Mouse (Mus musculus) heart, postnatal 4 days (tissue): ENCODE data around the gene Emsy. TPM values are rescaled to one million over a fixed set of nuclear protein-coding genes. Genes with fewer than 3 reads are reported as not detected.

Experiments
- DNase-seq: peaks from one replicate; pipeline ENCODE4 v3.0.0; 2021
- total RNA-seq, 2 experiments: library from RNA; stranded (reverse); gene quantifications; 2 replicates each; pipeline ENCODE4 v1.2.3; 2021

Gene Emsy
- total RNA-seq, result 10 to 100 TPM; 34.2 to 35.8 TPM

- peak; percentile 93 for DNase-seq
Measured at GRCm38 (mm10) chr7:98656531-98657221, at the start of gene Emsy. Emsy (minus strand) TSS chr7:98656783.

- no peak for DNase-seq
Measured at GRCm38 (mm10) chr7:98704276-98704675, 47.7 kb upstream of the Emsy start.

GRCm38 (mm10) chr7:98703365-98703881 is 46.8 kb upstream of the Emsy start:
- peak; percentile 49 for DNase-seq

- DNase-seq, result peak; percentile 99
Measured at GRCm38 (mm10) chr7:98702283-98703240, 46.0 kb upstream of the Emsy start, which contains the start of gene Thap12. Thap12 (plus strand) TSS chr7:98703103.

- DNase-seq, result no peak
Measured at GRCm38 (mm10) chr7:98701771-98702170, 45.2 kb upstream of the Emsy start.

GRCm38 (mm10) chr7:98698590-98698989 is 42.0 kb upstream of the Emsy start:
- no peak for DNase-seq

GRCm38 (mm10) chr7:98698041-98698440 is 41.5 kb upstream of the Emsy start:
- no peak for DNase-seq

GRCm38 (mm10) chr7:98697496-98697895 is 40.9 kb upstream of the Emsy start:
- DNase-seq, result no peak

- no peak for DNase-seq
Measured at GRCm38 (mm10) chr7:98694046-98694445, 37.5 kb upstream of the Emsy start.

GRCm38 (mm10) chr7:98692761-98693546 is 36.4 kb upstream of the Emsy start:
- DNase-seq, result peak; percentile 37

- no peak for DNase-seq
Measured at GRCm38 (mm10) chr7:98690831-98691230, 34.2 kb upstream of the Emsy start.

GRCm38 (mm10) chr7:98690126-98690525 is 33.5 kb upstream of the Emsy start:
- DNase-seq, result no peak

GRCm38 (mm10) chr7:98685895-98686294 is 29.3 kb upstream of the Emsy start:
- peak; percentile 60 for DNase-seq

GRCm38 (mm10) chr7:98682821-98683220 is 26.2 kb upstream of the Emsy start:
- no peak for DNase-seq

GRCm38 (mm10) chr7:98680691-98681090 is 24.1 kb upstream of the Emsy start:
- no peak for DNase-seq

GRCm38 (mm10) chr7:98678441-98678840 is 21.9 kb upstream of the Emsy start:
- peak; percentile 48 for DNase-seq

- no peak for DNase-seq
Measured at GRCm38 (mm10) chr7:98677511-98677910, 20.9 kb upstream of the Emsy start.

GRCm38 (mm10) chr7:98674344-98674743 is 17.8 kb upstream of the Emsy start:
- DNase-seq, result no peak

- peak; percentile 73 for DNase-seq
Measured at GRCm38 (mm10) chr7:98672241-98672955, 15.8 kb upstream of the Emsy start.

- DNase-seq, result no peak
Measured at GRCm38 (mm10) chr7:98671416-98671815, 14.8 kb upstream of the Emsy start.

GRCm38 (mm10) chr7:98670831-98671230 is 14.2 kb upstream of the Emsy start:
- DNase-seq, result no peak
